Mouse (Mus musculus): ENCODE data around the gene Adgrg2.

Gene Adgrg2

DNA sequence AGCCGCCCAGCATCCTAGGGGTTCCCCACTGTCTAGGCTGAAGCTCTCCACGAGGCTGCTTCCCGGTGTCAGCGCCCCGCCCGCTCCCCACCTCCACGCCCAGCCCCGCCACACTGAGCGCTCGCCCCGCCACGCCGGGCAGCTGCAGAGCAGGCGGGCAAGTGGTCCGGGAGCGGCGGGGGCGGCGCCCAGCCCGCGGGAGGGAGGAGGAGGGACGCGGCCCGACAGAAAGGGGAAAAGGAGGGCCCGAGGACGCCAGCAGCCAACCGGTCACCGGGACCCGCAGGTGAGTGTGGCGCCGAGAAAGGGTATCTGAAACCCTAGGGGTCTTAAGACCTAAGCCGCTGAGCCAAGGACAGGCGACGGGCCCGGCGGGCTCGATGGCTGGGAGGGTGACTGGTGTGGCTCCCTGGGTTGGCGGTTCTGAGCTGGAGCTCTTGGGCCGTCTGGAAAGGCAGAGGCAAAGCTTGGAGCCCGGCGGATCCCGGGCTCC, at the start of gene Adgrg2:
Adgrg2 (plus strand) TSS at position 227 of the 493 bp plus-strand sequence.
- no peak for DNase-seq

GRCm38 (mm10) chrX:160350995-160351394, 39.5 kb upstream of the Adgrg2 start:
- DNase-seq, result no peak

GRCm38 (mm10) chrX:160351967-160352677, 38.4 kb upstream of the Adgrg2 start:
- DNase-seq, result no peak

DNA sequence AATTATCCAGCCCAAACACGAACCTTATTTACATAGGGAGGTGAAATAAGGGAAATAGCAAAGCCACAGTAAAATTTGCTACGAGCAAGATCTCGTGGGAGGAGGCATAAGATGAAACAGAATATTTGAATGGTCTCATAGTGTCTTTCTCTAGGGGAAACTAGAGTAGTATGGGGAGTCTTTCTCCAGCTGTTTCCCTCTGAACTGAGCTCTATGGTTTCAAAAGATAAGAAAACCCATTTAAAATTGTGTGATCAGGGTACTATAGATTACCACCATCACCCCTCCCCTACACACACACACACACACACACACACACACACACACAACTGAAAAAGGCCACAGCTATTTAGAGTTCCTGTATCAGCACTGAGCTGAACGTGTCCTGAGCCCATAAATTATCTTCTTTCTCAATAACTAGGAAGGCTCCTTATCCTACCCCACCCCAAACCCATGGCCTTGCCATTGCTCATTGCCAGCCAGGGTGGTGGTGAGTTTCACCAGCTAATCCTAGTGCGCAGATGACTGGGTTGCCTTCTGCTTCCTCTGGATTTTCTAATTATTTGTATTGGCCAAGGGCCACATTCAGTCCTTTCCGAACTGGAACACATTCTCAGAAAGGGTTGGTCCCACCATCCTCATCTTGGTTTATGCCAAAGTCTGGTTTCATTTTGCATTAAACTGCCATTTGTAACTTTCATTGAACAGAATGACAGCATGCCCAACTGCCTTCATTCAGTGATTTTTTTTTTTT, 5.6 kb upstream of the Adgrg2 start:
- no peak for DNase-seq

DNA sequence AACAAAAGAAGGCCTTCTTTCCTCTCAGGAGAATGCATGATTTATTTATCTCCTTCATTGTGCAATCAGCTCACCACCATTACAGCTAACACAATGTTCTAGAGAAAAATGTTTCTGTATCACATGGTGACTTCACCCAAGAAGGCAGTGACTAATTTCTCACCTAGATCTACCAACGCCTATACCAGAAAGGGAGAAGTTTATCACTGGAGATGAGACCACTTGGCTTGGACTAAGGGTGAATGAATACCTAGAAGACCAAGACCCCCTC, 5.1 kb upstream of the Adgrg2 start:
- no peak for DNase-seq

GRCm38 (mm10) chrX:160412930-160413453, 22.5 kb downstream of the Adgrg2 start:
- no peak for DNase-seq

- no peak for DNase-seq
Observed at GRCm38 (mm10) chrX:160413881-160414395, 23.4 kb downstream of the Adgrg2 start.

- DNase-seq, result no peak
Observed at GRCm38 (mm10) chrX:160418397-160418796, 27.9 kb downstream of the Adgrg2 start.

DNA sequence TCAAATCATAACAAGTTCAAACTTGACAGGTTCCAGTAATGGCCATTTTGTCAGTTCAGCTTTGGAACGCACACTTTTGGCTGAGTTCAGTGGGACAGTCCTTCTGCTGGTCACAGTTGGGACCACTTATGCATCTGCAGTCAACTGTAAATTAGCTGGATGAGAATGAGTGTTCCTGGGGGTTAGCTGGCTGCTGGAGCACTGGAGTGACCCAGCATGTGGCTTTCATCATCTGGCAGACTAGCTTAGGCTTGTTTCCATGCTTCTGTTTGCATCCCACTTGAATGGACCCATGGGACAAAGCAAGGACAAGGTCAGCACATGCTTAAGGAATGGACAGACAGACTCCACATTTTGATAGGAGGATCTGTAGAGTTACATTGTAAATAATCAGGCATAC, 33.2 kb downstream of the Adgrg2 start:
- no peak for DNase-seq

DNA sequence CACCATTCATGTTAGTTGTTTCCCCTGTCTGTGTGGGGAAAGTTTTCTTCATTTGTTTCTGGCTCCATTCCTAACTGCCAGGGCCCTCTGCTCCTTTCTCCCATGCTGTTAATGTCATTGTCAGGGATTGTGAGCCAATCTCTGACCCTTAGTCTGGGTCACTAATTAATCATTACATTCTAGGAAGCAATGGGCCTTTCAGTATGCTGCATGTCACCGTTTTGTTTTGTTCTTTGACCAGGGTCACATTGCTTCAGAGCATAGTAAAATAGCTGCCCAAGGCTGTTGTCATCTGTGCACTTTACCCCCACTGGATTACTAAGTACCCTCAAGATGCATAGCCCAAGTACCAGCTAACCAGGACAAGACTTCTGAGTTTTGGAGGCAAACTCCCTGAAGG, 36.0 kb downstream of the Adgrg2 start:
- DNase-seq, result no peak

DNA sequence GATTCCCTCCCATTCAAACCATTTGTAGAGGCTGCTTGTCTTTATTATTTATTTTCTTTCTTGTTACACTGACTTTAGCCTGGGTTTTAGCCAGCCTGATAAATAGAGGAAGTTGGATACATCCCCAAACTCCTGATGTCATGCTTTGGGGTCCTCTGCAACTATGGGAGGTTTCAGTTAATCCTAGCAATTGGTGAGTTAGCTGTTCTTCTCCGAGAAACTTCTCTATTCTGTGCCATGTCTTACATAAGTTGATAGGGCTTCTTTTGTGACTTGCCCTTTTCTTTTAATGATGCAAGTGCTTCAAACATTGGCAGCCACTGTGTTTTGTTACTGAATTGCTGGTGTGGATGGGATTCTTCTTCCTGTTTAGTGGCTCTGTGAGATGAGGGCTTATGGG, 36.4 kb downstream of the Adgrg2 start:
- DNase-seq, result no peak

DNA sequence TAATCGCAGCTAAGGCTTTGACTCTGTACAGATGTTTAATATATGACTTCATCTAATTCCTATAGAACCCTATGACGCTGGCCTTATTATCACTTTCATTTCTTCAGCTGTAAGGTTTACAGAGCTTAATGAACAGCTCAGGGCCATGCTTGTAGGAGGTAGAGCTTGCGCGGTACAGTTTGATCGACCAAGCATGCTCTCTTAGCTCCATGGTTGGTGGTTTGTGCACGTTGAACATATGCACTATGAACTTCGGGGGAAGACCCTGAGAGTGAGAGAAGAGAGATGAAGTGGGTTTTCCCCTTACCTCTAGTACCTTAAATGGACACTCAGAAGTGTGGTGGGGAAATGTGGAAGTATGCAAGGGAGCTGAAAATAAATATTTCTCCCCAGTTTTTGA, 41.7 kb downstream of the Adgrg2 start:
- DNase-seq, result no peak

GRCm38 (mm10) chrX:160441272-160441671, 50.8 kb downstream of the Adgrg2 start:
- DNase-seq, result no peak

DNA sequence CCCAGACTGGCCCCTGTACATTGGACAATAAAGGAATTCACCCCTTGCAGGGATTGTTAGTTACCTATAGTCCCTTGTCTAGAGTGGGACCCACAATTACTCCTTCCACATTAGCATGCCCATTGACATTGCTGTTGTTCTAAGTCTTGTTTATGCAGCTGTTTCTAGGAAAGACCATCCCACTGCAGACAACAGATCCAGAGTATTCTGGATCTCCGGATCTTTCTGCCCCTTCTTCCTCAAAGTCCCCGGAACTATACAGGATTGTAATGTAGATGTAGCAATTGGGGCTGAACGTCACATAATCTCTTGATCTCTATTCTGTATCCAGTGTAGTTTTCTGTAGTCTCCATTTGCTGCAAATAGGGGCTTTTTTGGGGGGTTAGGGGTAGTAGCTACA, 57.9 kb downstream of the Adgrg2 start:
- DNase-seq, result no peak

GRCm38 (mm10) chrX:160449363-160449762, 58.9 kb downstream of the Adgrg2 start:
- DNase-seq, result no peak

- no peak for DNase-seq
Observed at GRCm38 (mm10) chrX:160455686-160456085, 65.2 kb downstream of the Adgrg2 start.

GRCm38 (mm10) chrX:160471257-160471786, 80.8 kb downstream of the Adgrg2 start:
- no peak for DNase-seq

DNA sequence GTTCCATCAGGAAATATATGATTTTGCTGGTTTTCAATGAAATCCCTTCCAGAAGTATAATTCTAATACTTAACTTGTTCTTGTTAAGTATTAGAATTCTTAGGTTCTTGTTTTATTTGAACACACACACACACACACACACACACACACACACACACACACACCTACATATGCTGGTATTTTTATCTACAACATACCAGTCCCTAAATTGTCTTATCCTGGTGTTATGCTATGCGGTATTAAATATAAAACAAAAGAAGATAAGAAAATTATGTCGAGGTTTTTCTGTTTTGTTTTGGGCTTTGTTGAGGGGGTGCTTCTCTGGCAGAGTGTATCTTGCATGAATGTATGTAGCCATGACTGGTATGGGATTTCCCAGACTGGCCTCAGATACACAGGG, 99.3 kb downstream of the Adgrg2 start:
- DNase-seq, result no peak

DNA sequence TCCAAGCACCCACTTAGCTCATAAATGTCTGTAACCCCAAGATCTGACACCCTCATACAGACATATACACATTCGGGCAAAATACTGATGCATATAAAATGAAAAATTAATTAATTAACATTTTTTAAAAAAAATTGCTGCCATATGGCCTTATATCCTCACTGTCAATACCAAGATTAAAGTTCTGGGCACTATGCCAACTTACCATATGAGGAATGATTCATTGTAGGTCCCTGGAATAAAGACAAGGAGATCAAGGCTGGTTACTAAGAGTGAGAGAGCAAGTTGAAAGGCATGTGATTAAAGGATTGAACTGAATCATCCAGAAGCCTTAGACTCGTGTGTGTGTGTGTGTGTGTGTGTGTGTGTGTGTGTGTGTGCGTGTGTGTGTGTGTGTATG, 103.8 kb downstream of the Adgrg2 start:
- no peak for DNase-seq

GRCm38 (mm10) chrX:160494921-160495320, 104.4 kb downstream of the Adgrg2 start:
- DNase-seq, result no peak

DNA sequence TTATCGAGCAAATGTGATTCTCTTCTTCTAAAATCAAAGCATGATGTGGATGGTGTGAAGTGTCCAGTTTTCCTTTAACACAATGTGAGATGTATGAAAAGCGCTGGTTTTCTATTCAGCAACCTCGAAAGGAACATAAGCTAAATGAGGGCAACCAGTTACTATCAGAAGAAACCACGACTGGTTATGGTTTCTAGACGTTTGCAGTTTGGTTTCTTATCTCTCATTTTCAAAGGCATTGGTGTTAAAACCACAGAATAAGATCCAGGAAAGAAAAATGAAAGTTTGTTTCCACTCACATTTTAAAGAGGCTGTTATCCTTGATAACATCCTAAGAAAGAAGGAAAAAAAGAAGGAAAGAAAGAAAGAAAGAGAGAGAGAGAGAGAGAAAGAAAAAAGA, 106.0 kb downstream of the Adgrg2 start:
- DNase-seq, result no peak

GRCm38 (mm10) chrX:160501095-160501494, 110.6 kb downstream of the Adgrg2 start:
- no peak for DNase-seq

GRCm38 (mm10) chrX:160501687-160502047, 111.2 kb downstream of the Adgrg2 start:
- no peak for DNase-seq

All from B cell, adult 2 months (primary cell).